Mouse (Mus musculus) spleen, postnatal 4 days (tissue): ENCODE results near the gene Cdh4.

Experiments
- DNase-seq, 2 experiments: peaks; one replicate each; pipeline ENCODE4 v3.0.0; 2022; ENCODE audit warnings: low spot score in 2 of 2

The Cdh4 gene

GRCm38 (mm10) chr2:179538535-179538934 is 96.3 kb downstream of the Cdh4 start:
- no peak for DNase-seq

GRCm38 (mm10) chr2:179539532-179540245 is 97.5 kb downstream of the Cdh4 start:
- no peak for DNase-seq

- no peak for DNase-seq
Observed at GRCm38 (mm10) chr2:179541096-179541495, 98.9 kb downstream of the Cdh4 start.

- no peak for DNase-seq
Observed at GRCm38 (mm10) chr2:179547627-179548026, 105.4 kb downstream of the Cdh4 start.

- DNase-seq = no peak
Observed at GRCm38 (mm10) chr2:179555928-179556327, 113.7 kb downstream of the Cdh4 start.

- DNase-seq = no peak
Observed at GRCm38 (mm10) chr2:179562350-179562749, 120.1 kb downstream of the Cdh4 start.

GRCm38 (mm10) chr2:179565611-179566010 is 123.4 kb downstream of the Cdh4 start:
- DNase-seq = no peak

GRCm38 (mm10) chr2:179567886-179568285 is 125.7 kb downstream of the Cdh4 start:
- no peak for DNase-seq

- no peak for DNase-seq
Observed at GRCm38 (mm10) chr2:179569171-179569570, 126.9 kb downstream of the Cdh4 start.

GRCm38 (mm10) chr2:179571175-179571769 is 129.0 kb downstream of the Cdh4 start:
- DNase-seq = no peak

GRCm38 (mm10) chr2:179573331-179573730 is 131.1 kb downstream of the Cdh4 start:
- no peak for DNase-seq

- no peak for DNase-seq
Observed at GRCm38 (mm10) chr2:179573786-179574185, 131.6 kb downstream of the Cdh4 start.

- no peak for DNase-seq
Observed at GRCm38 (mm10) chr2:179575585-179575984, 133.4 kb downstream of the Cdh4 start.

- DNase-seq = no peak
Observed at GRCm38 (mm10) chr2:179576221-179576620, 134.0 kb downstream of the Cdh4 start.

GRCm38 (mm10) chr2:179578329-179578728 is 136.1 kb downstream of the Cdh4 start:
- no peak for DNase-seq

GRCm38 (mm10) chr2:179578842-179579241 is 136.6 kb downstream of the Cdh4 start:
- DNase-seq = no peak

GRCm38 (mm10) chr2:179580415-179580814 is 138.2 kb downstream of the Cdh4 start:
- DNase-seq = no peak

GRCm38 (mm10) chr2:179581058-179581457 is 138.8 kb downstream of the Cdh4 start:
- no peak for DNase-seq

- DNase-seq = no peak
Observed at GRCm38 (mm10) chr2:179582966-179583365, 140.7 kb downstream of the Cdh4 start.

GRCm38 (mm10) chr2:179584672-179585071 is 142.4 kb downstream of the Cdh4 start:
- no peak for DNase-seq

GRCm38 (mm10) chr2:179586436-179586835 is 144.2 kb downstream of the Cdh4 start:
- no peak for DNase-seq

- no peak for DNase-seq
Observed at GRCm38 (mm10) chr2:179587069-179587468, 144.8 kb downstream of the Cdh4 start.

- DNase-seq = no peak
Observed at GRCm38 (mm10) chr2:179591661-179592060, 149.4 kb downstream of the Cdh4 start.

GRCm38 (mm10) chr2:179595013-179595412 is 152.8 kb downstream of the Cdh4 start:
- DNase-seq = no peak
